Comparison of ENCODE assay signal across 1 mouse cellular context in the genomic region with DNA sequence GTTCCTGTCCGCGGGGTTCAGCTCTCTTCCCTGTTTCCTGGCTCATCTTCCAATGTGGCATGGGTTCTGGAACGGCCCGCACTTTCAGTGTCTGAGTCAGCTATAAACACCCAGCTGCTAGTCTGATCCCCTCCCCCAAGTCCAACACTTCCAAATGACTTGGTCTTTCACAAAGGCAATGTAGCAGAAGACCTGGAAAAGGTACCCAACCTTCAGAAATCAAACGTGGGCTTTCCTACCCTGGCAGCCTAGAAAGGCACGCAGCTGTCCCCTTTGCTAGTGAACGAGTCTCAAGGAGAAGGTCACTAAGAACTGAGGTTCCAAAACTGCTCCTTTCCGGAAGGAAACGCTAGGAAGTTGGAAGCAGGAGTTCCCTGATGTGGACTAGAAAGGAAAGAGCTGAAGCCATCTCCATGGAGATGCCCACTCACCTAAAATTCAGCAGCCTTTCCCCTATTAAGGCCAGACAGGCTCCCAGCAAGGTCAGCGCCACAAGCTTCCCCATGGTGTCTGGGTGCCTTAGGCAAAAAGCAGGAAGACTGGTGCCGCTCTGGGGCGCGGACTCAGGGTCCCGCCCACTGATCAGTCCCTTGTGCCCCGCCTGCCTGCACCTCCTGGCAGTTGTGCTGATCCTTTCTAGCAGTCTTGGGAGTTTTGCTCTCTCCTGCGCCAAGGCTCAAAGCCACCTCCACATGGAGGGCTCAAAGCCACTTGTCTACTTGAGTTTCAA.
TF ChIP-seq lines count a peak whose summit lies in the region.

A gene (minus strand): TSS at position 565 of the 730 bp plus-strand sequence.

TF ChIP-seq in MEL, 35 proteins besides CTCF, POLR2A, EP300 and RAD21 (continued from another document):
- TF ChIP-seq TCF12 (IDR thresholded peaks at IDR 0.05; ENCODE audit: low read depth, low read length) (peak; percentile 40; the same call in 1 of the 2 replicates), NELFE (IDR thresholded peaks at IDR 0.05; ENCODE audit: low read depth, low read length) (peak; percentile 48; the same call in 1 of the 2 replicates), MYB (IDR thresholded peaks at IDR 0.05; ENCODE audit: low read depth, low read length) (no peak), POLR2AphosphoS5 (IDR thresholded peaks at IDR 0.05; ENCODE audit: borderline replicate concordance, low read depth, low read length) (no peak), MEF2A (IDR thresholded peaks at IDR 0.05; ENCODE audit: extremely low read depth, insufficient replicate concordance, low read depth, low read length, poor library complexity, severe bottlenecking) (no peak), POLR2AphosphoS2 (IDR thresholded peaks at IDR 0.05; ENCODE audit: low read length) (peak; percentile 60; the same call in 1 of the 2 replicates), USF2 (IDR thresholded peaks at IDR 0.05; ENCODE audit: borderline replicate concordance in 1 of 2, insufficient read depth in 1 of 2, low read depth in 1 of 2, low read length in 2 of 2) (no peak), HCFC1 (IDR thresholded peaks at IDR 0.05; ENCODE audit: low read depth, low read length) (no peak), SMC3 (IDR thresholded peaks at IDR 0.05; ENCODE audit: low read depth, low read length) (0 out of 2 replicates have a peak, but pooled peaks have one; percentile 8)
